Mouse (Mus musculus) ovary, postnatal 36 days (tissue): ENCODE measurements around the gene Col18a1.

Experiments used
- DNase-seq: peaks from one replicate; pipeline ENCODE4 v3.0.0; 2022; ENCODE audit warnings: low spot score, mixed read lengths

The Col18a1 gene

DNA sequence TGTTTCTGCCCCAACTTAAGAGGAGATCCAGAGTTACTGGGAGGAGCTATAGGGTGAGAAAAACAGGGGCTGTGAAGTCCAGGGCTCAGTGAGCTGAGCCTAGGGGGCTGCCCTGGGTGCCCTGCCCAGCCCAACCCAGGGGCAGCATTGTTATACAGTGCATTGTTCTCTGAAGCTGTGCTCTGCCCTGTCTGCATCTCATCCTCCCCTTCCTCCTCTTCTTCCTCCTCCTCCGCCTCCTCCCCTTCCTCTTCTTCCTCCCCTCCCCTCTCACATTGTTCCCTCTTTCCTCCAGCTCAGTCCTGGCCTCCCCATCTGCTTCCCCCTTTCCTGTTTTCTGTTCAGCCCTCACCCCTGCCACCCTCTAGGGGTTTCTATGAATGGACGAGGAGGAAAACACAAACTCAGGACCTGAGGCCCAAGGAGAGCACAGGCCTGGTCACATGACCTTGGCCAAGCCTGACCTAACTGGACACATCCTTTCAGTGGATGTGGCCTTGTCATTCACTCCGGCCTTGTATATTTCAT lies 16.5 kb upstream of the Col18a1 start:
- DNase-seq = no peak

DNA sequence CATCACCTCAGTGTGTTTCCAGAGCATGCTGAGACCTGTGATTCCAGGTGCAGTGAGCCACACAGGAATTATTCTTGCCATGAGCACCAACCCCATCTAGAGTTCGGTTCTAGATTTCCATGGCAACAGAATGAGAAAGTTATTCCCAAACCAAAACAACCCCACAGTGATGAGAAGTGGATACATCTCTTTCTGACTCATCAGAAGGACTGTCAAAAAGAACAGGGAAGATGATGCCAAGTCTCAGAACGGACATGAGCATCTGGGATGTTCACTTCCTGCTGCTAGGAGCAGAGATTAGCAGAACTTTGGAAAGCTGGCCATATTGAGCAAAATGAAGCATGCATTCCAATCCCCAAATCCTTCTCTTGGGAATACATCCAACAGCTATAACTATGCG lies 13.8 kb upstream of the Col18a1 start:
- DNase-seq = no peak

DNA sequence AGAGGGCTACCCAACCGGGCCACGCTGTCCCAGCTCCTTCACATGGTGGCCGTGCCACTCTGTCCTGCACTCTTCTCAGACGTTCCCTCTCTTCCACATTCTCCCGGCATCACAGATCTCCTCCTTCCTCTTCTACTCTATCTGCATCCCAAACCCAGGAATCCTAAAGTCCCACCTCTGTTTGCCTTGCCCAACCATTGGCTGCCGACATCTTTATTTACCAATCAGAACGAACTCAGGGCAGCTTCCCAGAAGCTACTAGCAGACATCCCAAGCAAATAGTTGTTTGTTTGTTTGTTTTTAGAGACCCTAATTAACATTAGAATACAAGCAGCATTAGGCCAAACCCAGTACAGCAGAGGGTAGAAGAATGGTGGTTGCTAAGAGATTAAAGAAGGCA lies 12.3 kb upstream of the Col18a1 start:
- no peak for DNase-seq

DNA sequence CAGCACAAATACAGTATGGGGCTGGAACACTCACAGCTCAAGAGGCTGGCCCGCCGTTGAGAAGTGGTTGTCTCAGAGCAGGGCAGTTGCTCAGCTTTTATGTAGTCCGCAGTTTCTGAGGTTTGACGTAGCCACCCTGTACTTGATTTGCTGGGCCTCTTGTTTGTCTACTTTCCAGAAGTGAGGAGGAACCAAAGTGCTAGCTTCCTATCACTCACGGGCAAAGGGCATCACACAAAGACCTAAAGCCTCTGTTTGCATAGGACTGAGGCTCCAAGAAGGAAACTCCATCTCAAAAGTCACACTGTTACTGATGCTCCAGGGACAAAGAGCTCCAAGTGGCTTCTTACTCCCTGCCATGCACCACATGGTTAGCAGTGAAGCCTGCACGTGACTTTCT lies 4.1 kb upstream of the Col18a1 start:
- DNase-seq = no peak

DNA sequence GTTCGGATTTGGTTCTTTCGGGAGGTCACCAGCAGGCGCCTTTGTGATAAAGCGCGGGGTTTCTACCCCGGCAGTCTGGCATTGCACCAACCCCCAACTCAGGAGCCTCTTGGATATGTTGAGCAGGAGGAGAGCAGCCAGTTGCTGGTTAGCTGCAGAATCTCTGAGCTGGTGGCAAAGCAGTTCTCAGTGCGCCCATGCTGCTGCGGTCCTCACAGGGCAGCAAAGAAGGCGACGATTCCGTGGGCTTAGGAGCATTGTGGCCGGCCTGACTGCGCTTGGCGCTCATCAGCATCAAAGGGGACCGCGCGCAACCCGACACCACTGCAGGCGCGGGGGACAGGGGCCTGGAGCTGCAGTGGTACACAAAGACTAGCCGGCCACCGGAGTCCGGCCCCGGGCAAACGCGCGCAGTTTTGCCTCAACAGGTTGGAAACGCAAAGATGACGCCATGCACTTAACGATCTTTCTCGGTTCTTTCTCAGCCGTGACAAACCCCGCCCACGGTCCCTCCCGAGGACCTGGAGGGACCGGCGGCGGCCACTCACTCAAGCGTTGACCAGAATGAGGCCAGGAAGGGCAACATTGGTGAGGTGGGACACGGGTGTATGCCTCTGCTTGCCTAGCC lies 916 bp downstream of the Col18a1 start:
- DNase-seq = peak; percentile 26

DNA sequence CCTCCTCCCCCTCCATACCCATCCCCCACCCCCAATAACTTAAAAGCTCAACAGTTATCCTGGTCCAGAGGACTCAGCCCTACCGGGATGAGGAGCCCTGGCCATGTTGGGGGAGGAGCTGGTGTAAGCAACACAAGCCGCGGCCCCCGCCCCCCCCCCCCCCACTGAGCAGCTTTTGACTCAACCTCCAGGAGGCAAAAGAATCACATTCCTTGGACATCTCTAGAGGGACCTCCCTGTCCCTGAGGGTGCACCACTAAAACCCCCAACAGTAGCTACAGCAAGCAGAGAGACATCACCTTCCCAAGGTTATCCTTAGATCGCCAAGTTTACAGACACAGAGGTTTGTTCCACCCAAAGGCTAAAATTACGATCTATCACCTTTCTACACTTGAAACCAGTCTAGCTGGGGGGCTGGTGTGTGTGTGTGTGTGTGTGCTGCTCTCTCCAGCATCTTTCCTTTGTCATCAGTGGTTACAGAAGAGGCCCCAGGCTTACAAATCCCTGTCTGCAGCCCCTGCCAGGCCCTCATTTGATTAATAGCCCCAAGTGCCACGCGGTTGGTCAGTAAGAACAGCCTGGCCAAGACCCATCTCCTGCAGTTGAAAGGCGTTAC lies 1.8 kb downstream of the Col18a1 start:
- no peak for DNase-seq

DNA sequence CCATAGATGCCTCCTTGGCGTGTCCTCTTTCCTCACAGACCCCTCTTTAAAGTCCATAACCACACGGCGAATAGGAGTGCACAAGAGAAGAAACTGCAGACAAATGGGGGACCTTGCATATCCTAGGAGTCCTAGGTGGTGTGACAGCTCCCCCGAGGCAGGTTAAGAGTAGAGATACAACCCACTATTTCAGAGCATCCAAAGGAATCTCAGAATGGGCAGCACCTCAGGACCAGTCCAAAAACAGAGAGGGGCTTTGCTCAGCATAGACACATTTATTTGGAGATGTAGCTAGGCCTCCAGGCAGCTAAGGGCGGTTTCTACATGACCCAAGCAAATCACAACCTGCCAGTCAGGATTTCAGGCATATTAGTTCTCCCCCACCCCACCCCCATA lies 2.3 kb downstream of the Col18a1 start:
- DNase-seq = no peak

DNA sequence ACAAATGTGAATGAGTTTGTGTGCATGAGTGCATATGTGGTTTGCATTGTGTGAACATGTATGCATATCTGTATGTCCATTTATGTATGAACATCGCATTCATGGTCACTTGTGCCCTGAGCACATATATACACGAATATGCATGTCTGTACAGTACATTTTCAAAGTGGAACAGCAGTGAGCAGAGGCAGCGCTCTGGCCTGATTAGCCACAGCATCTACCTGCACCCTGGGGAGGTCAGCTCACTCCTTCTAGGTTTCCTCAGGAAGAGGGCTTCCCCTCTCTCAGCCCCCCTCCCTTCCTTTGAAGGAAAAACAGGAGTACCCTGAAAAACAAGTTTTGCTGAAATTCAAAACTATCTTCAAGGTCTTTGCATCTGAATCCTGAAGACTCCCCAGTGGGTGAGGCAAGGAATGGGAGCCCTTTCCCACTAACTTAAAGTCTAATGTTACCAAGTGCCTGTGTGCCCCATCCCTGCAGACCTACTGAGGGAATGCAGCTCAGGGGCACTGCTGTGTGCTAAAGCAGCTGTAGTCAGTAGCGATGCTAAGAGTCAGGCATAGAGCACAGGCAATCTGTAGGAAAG lies 2.9 kb downstream of the Col18a1 start:
- no peak for DNase-seq

DNA sequence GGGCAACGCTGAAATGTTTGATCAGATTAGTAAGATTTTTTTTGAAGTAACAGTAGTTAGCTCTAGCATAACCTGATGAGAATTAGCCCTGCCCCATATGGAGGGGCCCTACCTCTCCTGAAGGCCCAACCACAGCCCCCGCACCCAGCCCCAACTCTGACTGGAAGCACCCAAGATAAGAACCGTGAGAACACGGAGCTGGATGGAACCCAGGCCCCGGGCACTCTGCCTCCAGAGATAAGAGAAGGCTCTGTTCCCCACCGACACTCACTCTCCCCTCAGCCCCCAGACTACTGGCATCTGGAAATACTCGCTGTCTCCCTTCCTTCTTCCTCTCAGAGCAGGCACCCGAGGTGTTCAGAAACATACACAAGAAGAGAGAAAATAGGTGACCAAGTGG lies 6.8 kb downstream of the Col18a1 start:
- DNase-seq = peak; percentile 45

DNA sequence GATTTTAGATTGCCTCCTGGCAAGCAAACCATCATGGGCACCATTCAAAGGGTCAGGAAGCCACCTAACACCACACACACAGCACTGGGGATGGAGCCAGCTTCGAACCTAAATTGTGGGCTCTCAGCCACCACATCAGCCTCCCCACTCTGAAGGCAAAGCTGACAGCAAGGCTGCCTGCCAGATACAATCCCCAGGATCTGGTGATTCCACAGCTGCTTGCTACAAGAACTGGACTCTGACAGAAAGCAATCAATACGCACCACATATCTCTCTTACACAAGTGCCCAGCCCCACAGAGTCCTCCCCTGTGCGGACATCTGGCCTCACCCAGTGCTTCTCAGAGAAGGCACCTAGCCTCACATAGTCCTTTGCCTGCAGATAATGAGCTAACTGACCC lies 7.4 kb downstream of the Col18a1 start:
- DNase-seq = no peak

DNA sequence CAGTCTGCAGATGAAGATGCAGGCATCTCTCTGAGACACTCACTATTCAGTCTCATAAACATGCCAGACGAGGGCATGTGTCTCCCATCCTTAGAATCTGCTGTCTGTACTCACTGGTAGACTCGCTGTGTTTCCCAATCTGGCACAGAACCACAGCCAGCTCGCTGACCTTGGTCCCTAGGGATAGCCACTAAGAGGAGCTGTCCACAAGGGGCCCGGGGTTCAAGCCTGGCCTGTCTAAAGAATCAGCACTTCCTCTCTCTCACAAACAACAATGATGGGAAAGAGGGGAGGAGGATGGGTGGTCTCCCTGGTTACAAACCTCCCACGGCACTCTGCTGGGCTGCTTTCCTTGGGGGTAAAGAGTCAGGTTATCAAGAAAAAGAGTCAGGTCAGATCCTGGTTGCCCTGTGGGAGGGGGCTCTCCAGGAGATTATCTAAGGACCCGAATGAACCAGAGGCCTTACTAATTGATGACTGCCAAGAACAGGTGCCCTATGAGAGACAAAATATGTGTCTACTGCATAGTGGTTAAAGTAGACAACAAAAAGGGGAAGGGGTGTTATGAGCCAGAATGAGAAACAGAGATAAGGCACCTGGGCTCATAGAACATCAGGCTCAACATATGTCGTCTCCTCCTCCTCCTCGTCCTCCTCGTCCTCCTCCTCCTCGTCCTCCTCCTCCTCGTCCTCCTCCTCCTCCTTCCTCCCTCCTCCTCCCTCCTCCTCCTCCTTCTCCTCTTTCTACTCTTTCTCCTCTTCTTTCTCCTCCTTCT lies 8.9 kb downstream of the Col18a1 start:
- peak; percentile 35 for DNase-seq

DNA sequence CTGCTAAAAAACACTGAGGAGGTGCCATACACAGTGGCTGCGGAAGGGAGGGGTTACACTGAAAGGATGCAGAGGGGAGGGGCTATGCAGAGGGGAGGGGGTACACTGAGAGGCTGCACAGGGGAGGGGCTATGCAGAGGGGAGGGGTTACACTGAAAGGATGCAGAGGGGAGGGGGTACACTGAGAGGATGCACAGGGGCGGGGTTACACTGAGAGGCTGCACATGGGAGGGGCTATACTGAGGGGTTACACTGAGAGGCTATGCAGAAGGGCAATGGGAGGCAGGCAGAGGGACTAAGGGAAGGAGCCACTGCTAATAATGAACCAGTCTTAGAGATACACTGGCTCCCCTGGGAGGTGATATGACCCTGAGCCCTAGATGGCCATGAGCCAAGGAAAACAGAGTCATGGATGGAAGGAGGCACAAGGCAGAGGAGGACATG lies 14.1 kb downstream of the Col18a1 start:
- DNase-seq = no peak

DNA sequence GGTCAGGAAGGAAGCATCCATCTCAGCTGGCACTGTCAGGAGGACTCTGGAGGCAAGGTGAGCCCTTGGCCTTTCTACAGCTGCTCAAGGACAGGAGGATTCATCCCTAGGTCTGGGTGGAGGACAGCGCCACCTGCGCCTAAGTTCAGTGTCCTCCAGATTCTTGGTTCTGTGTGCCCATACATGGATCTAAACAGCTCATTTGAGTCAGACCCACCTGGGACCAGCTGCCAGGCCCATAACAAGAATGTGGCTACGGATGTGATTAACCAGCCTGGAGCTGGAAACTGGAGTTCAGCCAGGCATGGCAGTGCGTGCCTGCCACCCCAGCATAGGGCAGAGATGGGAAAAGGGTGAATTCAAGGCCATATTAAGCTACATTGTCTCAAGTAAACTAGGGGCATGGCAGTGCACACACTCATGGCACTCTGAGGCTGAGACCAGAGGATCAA lies 14.8 kb downstream of the Col18a1 start:
- no peak for DNase-seq

DNA sequence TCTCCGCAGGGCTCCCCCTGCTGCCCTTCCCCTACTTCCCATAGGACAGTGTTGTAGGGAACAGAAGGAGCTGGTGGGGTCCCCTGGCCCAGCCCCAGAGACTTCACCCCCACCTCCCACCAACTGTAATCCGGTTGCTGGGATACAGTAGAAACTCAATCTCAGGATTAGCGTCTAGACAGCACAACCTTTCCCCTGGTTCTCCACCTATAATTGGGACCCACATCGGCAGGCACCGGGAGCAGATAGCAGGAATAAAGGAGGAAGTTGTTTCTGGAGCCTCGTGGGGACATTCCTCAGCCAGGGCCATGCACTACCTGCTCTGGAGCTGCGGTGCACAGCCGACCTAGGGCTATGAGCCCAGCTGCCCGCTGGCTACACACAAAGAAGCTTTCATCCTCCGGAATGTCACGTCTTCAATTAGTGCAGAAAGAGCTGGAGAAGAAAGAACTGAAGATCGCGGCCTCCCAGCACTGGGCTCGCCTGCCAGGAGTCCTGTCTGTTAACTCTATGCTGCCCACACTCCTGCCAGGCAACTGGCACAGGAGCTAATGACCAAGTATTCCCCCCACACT lies 15.3 kb downstream of the Col18a1 start:
- no peak for DNase-seq

DNA sequence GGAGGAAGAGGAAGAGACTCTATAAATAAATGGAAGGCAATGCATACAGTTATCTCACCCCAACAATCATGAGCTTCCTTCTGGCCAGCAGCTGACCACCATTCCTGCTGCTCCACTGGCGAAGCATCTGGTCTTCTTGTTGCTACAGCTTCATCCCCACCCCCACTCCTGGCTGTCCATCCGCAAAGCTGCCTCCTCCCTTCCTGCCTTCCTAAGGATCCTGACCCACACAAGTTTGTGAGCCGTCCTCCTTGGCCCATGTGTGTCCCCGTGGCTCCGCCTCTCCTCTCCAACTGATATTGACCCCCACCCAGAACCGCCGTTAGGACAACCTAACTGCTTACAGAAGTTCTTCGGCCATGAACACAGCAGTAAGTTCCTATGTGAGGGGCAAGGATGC lies 16.3 kb downstream of the Col18a1 start:
- DNase-seq = no peak

DNA sequence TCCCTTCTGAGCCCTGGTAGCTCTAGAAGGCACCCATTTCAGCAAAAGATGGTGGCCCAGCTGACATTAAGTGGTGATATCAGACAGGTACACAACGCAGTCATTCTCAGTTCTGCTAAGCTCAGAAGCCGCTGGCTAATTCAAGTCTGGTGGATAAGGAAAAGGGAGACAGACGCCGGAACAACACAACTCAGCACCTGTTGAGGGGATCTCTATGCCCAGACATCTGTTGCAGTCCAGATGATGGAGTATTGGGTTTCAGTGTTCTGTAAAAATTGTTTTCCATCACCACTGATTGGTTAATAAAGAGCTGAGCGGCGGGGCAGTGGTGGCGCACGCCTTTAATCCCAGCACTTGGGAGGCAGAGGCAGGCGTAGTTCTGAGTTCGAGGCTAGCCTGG lies 18.8 kb downstream of the Col18a1 start:
- no peak for DNase-seq

DNA sequence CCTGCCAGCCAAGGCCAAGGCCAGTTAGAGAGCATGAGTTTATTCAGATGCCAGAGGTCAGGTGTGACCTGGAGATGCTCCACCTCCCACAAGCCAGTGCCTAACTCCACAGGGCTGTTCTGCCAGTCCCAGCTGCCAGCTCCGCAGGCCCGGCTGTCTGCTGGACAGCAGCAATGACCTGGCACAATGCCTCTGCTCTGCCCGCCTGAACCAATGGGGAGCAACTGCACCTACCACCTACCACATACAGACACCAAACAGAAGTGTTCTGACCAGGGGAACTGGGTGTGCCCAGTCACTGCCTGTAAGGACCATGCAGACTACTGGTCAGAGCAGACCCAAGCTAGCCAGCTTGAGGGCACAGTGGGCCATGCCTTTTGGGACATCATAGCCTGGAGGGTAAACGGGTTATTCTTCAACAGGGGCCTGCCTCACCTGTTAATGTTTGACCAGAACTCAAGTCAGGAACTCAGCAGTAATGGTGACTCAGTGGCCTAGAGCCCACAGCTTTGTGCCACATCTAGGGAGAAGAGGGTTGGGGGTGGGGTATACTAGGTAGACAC lies 19.4 kb downstream of the Col18a1 start:
- peak; percentile 57 for DNase-seq

DNA sequence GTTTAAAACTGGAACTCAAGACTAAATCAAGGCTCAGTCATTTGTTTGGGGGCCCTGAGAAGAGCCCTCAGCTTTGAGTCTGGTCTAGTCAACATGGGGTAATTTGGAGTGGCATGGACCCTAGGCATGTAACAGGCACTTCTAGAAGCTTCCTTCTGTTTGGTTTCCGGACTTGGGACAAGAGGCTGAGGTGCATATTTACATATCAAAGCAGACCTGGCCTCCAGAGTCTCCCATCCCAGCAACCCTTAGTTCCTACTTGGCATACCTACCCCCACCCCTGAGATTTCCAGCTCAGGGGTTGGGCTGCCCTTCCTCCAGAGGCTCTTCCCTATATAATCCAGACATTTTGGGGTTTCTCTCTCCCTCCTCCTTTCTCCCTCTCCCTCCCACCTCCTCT lies 20.4 kb downstream of the Col18a1 start:
- no peak for DNase-seq

DNA sequence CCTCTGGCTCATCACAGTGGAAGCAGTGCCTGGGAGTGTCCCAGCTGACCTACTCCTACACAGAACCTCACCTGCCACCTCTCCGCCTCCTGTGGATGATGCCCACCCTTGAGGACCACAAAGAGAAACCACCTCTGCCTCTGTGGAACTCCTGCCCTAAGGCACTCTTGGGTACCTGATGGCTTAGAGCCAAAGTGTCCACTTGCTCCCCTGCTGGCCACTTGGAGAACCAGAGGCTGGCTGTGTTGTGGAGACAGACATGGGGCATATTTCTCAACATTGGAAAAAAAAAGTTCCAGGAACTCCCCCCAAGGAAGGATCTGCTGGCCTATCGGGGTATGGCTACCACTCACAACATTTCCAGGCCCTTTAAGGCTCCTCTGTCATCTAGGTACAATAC lies 22.0 kb downstream of the Col18a1 start:
- DNase-seq = no peak

DNA sequence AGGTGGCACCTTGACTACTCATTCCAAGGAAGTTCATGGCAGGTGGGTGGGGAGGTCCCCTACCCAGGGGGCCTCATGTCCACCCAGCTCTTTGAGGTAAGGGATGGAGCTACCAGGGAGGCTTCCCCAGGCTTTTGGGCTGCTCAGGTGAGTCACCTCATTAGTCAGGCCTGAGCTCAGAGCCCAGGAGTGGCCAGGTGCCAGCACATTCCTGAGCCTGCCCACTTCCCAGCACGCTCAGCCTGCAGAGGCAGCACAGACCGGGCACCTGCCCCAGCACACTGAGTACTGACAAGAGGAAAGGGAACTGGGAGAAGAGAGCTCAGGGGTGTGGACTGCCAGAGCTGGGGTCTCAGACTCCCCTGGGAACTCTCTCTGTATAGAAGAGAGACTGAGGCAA lies 24.0 kb downstream of the Col18a1 start:
- DNase-seq = peak; percentile 58

DNA sequence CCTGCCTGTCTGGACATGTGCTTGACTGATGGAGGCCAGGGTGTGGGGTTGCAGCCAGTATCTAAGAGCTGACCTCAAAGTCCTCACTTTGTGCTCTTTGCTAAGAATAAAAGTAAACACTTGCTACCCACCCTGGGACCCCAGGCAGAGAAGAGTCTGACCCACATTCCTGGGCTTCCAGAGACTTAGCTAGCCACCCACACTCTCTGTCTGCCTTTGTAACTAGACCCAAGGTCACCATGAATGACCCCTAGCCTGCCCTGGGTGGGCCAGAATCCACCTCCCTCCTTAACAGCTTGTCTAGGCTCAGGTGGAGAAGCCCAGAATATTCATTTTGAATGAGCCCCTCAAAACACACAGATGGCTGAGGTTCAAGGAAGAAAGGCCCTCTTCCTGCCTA lies 28.0 kb downstream of the Col18a1 start:
- no peak for DNase-seq

DNA sequence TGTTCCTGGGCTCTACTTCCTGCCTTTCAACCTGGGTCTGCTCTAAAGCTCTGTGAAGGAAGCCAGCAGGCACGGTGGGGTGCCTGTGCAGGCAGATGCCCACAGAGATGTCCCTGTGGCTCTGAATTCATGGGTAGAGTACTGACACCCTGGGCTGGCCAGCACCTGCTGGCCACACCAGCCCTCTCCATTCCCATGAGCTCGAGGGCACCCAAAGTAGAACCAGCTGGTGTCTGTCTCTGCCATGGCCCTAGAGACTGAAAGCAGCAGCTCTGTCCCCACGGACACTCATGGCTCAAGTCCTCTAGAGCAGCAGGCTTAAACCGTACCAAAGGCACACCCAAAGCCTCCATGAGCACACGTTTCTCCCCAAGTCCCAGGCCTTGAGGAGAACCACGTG lies 30.1 kb downstream of the Col18a1 start:
- no peak for DNase-seq
